Mouse (Mus musculus) heart, postnatal 36 days (tissue): ENCODE results near the gene Btla. TPM values are rescaled to one million over a fixed set of nuclear protein-coding genes. Genes with fewer than 3 reads are reported as not detected.

Experiments used
- DNase-seq, 2 experiments: peaks; one replicate each; pipeline ENCODE4 v3.0.0; 2021 to 2022
- intact Hi-C: fragments of 180-260 bp; cut with DNase I; formaldehyde crosslinking; loops from one replicate; pipeline ENCODE4 v1.15.1; 2025
- total RNA-seq, 2 experiments: library from RNA; stranded (reverse); gene quantifications; 2 replicates each; pipeline ENCODE4 v1.2.3; 2021

Btla gene
- total RNA-seq, 2 experiments from 2014 or later = 0.46 to 0.56 TPM

- intact Hi-C loops = no loop called here
- no peak for DNase-seq
Observed at GRCm38 (mm10) chr16:45256895-45257294, 32.8 kb downstream of the Btla start.

- intact Hi-C loops = no loop called here
- no peak for DNase-seq
Observed at GRCm38 (mm10) chr16:45257567-45257966, 33.5 kb downstream of the Btla start.

GRCm38 (mm10) chr16:45259663-45260062 is 35.5 kb downstream of the Btla start:
- no peak for DNase-seq
- intact Hi-C loops = no loop called here

- no peak for DNase-seq
- intact Hi-C loops = no loop called here
Observed at GRCm38 (mm10) chr16:45261321-45261720, 37.2 kb downstream of the Btla start.

GRCm38 (mm10) chr16:45262051-45262450 is 37.9 kb downstream of the Btla start:
- DNase-seq = no peak
- intact Hi-C loops = no loop called here

GRCm38 (mm10) chr16:45269886-45270285 is 45.8 kb downstream of the Btla start:
- DNase-seq = no peak

GRCm38 (mm10) chr16:45283093-45283492 is 59.0 kb downstream of the Btla start:
- intact Hi-C loops = loop anchor here (1.0 to 10.0 kb wide), 5 partner anchors 47 to 348 kb away; no protein-coding TSS in a partner anchor
- peak; percentile 25 to 31 for DNase-seq

More at GRCm38 (mm10) chr16:45269886-45270285, 45.8 kb downstream of the Btla start:
- intact Hi-C loops = no loop called here

GRCm38 (mm10) chr16:45297806-45298205 is 73.7 kb downstream of the Btla start:
- no peak for DNase-seq
- intact Hi-C loops = no loop called here

Other genes with a start within 250 kb of the Btla start
- gene Ccdc80, start 130.9 kb upstream of the Btla start, total RNA-seq = 10 to 100 TPM; 85.3 to 92.6 TPM
- gene Slc35a5, start 65.6 kb upstream of the Btla start, total RNA-seq = 10 to 100 TPM; 10.3 to 11.0 TPM
- 10 to 100 TPM; 22.0 to 22.8 TPM for gene Atg3, start 65.5 kb upstream of the Btla start, total RNA-seq
- 10 to 100 TPM; 66.9 to 69.8 TPM for gene Cd200, start 184.7 kb downstream of the Btla start, total RNA-seq